Mouse (Mus musculus) ES-E14 (cell line): Measurements from ENCODE around the gene Rbfox1. TPM values are rescaled to one million over a fixed set of nuclear protein-coding genes. Genes with fewer than 3 reads are reported as not detected.

Source experiments
- DNase-seq: peaks from one replicate; pipeline ENCODE4 v3.0.0-alpha.2; 2013; ENCODE audit warnings: low read depth, low spot score
- H3K27ac ChIP-seq: 2 replicates; pipeline ENCODE4 v1.5.1; 2012; ENCODE audit warnings: low read depth, mild to moderate bottlenecking, low read length, moderate library complexity, mixed read lengths; ENCODE audit not compliant: poor library complexity, insufficient read depth, severe bottlenecking
- H3K36me3 ChIP-seq: 2 replicates; pipeline ENCODE4 v1.6.1; 2012; ENCODE audit warnings: mild to moderate bottlenecking, low read length, moderate library complexity, mixed read lengths; ENCODE audit not compliant: control insufficient read depth, poor library complexity, insufficient read depth, severe bottlenecking
- H3K4me1 ChIP-seq, 2 experiments: fragments of 150-350 bp in 1 of 2; sonication (generic) in 1 of 2; 2 replicates each; pipeline ENCODE4 v1.6.1; 2012; ENCODE audit warnings: low read length in 2 of 2, mild to moderate bottlenecking in 1 of 2, mixed read lengths in 1 of 2; ENCODE audit not compliant: control insufficient read depth in 2 of 2, insufficient read depth in 2 of 2, poor library complexity in 1 of 2
- H3K4me3 ChIP-seq, 2 experiments: fragments of 150-350 bp in 1 of 2; sonication (generic) in 1 of 2; 2 replicates each; pipeline ENCODE4 v1.5.1; 2012; ENCODE audit warnings: low read length in 2 of 2, low read depth in 1 of 2, mild to moderate bottlenecking in 1 of 2, mixed read lengths in 1 of 2; ENCODE audit not compliant: insufficient read depth in 1 of 2, poor library complexity in 1 of 2, severe bottlenecking in 1 of 2
- H3K9ac ChIP-seq: 2 replicates; pipeline ENCODE4 v1.6.1; 2012; ENCODE audit warnings: low read depth, mild to moderate bottlenecking, low read length, mixed read lengths; ENCODE audit not compliant: poor library complexity, insufficient read depth, severe bottlenecking
- H3K9me3 ChIP-seq: fragments of 150-350 bp; sonication (generic); 2 replicates; pipeline ENCODE4 v1.6.1; 2012; ENCODE audit warnings: low read depth, mild to moderate bottlenecking, low read length; ENCODE audit not compliant: control insufficient read depth, insufficient read depth
- CHD2 ChIP-seq: IDR thresholded peaks from 2 replicates; pipeline ENCODE4 v1.6.1; 2014; ENCODE audit warnings: mild to moderate bottlenecking, low read depth, low read length, inconsistent platforms
- HCFC1 ChIP-seq: IDR thresholded peaks from 2 replicates; pipeline ENCODE4 v1.6.1; 2012; ENCODE audit warnings: low read length, inconsistent platforms, borderline replicate concordance; ENCODE audit not compliant: insufficient read depth
- MAFK ChIP-seq: IDR thresholded peaks from 2 replicates; pipeline ENCODE4 v1.6.1; 2014; ENCODE audit warnings: mild to moderate bottlenecking, low read depth, low read length, inconsistent platforms; ENCODE audit not compliant: insufficient read depth
- ZC3H11A ChIP-seq: IDR thresholded peaks from 2 replicates; pipeline ENCODE4 v1.6.1; 2012; ENCODE audit warnings: low read depth, mild to moderate bottlenecking, inconsistent platforms, low read length, borderline replicate concordance
- ZNF384 ChIP-seq: IDR thresholded peaks from 2 replicates; pipeline ENCODE4 v1.6.1; 2012; ENCODE audit warnings: low read depth, low read length, inconsistent platforms
- in situ Hi-C, 2 experiments: fragments of 600-800 bp; cut with MboI; formaldehyde crosslinking; loops; one replicate each; pipeline ENCODE4 v1.15.1; 2025; ENCODE audit warnings: low sequenced_read_pairs in 2 of 2, inconsistent platforms in 1 of 2; ENCODE audit not compliant: unreplicated experiment in 2 of 2
- total RNA-seq: library from RNA; depleted of rRNA; stranded (reverse); fragments of 300-350 nt; gene quantifications from 2 replicates; pipeline ENCODE4 v1.2.3, GENCODE M21; 2012

Rbfox1 gene
- total RNA-seq, 1 experiment = 0.18 TPM

DNA sequence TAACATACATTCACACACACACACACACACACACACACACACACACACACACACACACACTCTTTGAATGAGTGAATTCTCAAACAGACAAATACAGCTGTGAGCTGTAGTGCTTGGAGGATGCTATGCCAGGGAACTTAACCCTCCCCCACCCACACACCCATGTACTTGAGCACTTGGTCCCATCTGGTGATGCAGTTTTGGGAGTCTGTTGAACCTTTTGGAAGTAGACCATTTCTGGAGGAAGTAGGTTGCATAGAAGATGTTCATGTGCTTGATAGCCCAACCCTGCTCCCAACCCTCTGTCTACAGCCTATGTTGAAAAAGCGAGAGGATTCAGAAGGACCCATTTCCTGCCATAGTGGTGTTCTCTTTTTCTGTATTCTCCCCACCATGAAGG lies 1378.1 kb downstream of the Rbfox1 start:
- no peaks in the 10 kb centered on the region for H3K36me3 ChIP-seq
- no peaks in the 10 kb centered on the region for H3K4me1 ChIP-seq
- no peak overlapping the region for H3K27ac ChIP-seq
- no peak overlapping the region for H3K9ac ChIP-seq
- H3K4me3 ChIP-seq = no peak overlapping the region
- no peaks in the 10 kb centered on the region for H3K9me3 ChIP-seq
- TF ChIP-seq CHD2 = no peak
- TF ChIP-seq HCFC1 = no peak
- TF ChIP-seq ZC3H11A = no peak
- TF ChIP-seq ZNF384 = no peak
- TF ChIP-seq MAFK = no peak
- in situ Hi-C loops = no loop called here
- no peak for DNase-seq

DNA sequence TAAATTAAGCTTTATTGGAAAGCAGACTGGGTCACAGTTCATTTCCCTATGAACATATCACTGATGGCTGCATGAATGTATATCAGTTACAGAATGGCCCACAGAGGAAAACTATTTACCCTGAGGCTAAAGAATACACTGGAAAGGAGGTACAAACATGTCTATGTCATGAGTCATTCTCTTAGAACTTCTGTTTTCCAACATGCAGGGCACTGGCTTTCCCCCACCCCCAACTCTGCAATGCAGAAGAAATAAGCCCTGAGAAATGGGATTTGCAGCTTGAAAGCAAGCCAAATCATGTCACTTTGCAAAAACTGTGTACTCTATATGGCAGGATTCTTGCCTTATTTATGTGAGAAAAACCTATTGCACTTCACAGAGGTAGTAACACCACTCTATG lies 1380.6 kb downstream of the Rbfox1 start:
- in situ Hi-C loops = no loop called here
- H3K36me3 ChIP-seq = no peaks in the 10 kb centered on the region
- TF ChIP-seq ZC3H11A (no peak), MAFK (no peak), CHD2 (no peak), HCFC1 (no peak), ZNF384 (no peak)

DNA sequence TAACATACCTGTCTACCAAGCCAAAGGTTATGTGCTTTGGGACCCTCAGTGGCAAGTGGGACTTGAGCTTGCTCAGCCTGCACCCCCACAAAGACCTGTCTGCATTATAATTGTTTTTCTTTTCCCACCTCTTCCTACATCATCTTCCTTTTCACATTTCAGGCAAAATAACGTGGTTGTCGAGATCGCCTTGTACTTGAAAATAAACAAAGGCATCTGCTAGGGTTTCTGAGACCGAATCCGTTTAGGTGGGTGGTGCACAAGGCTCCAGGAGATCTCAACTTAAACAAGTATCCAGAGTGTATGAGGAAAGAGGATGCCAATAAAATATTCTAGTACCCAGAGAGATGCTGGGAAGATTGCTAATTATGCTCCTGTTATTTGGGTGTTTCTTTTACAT lies 1390.3 kb downstream of the Rbfox1 start:
- Histone ChIP-seq H3K4me1 (no peaks in the 10 kb centered on the region), H3K9me3 (no peaks in the 10 kb centered on the region), H3K4me3 (no peak overlapping the region), H3K9ac (no peak overlapping the region), H3K27ac (no peak overlapping the region), H3K36me3 (no peaks in the 10 kb centered on the region)
- DNase-seq = no peak
- in situ Hi-C loops = no loop called here
- TF ChIP-seq MAFK (no peak), ZC3H11A (no peak), CHD2 (no peak), ZNF384 (no peak), HCFC1 (no peak)

More for the DNA sequence above, 1380.6 kb downstream of the Rbfox1 start:
- no peak for DNase-seq
- Histone ChIP-seq H3K27ac (no peak overlapping the region), H3K9me3 (no peaks in the 10 kb centered on the region), H3K4me3 (no peak overlapping the region), H3K4me1 (no peaks in the 10 kb centered on the region), H3K9ac (no peak overlapping the region)

DNA sequence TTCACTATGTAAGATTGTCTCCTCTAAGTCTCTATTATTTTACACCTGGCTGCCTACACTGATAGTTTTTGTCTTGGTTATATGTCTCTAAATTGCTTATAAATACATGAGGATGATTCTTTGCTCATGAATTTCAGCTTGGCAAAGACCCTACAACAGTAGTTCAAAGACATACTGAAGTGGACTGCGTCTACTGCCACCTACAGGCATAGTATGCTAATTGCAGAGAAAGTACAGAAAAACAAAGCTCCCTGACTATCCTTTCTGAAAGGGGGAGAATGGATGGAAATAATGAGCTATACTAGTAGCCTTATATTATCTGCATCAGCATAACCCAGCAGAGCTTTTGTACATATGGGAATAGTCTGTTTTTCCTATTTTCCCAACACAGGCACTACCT lies 1390.7 kb downstream of the Rbfox1 start:
- no peak for TF ChIP-seq ZNF384
- TF ChIP-seq MAFK = no peak
- TF ChIP-seq ZC3H11A = peak; percentile 44
- TF ChIP-seq CHD2 = no peak
- no peak for TF ChIP-seq HCFC1
- Histone ChIP-seq H3K36me3 (no peaks in the 10 kb centered on the region), H3K4me3 (no peak overlapping the region), H3K4me1 (no peaks in the 10 kb centered on the region), H3K9ac (no peak overlapping the region), H3K9me3 (no peaks in the 10 kb centered on the region), H3K27ac (no peak overlapping the region)
- in situ Hi-C loops = no loop called here
- DNase-seq = peak; percentile 22

DNA sequence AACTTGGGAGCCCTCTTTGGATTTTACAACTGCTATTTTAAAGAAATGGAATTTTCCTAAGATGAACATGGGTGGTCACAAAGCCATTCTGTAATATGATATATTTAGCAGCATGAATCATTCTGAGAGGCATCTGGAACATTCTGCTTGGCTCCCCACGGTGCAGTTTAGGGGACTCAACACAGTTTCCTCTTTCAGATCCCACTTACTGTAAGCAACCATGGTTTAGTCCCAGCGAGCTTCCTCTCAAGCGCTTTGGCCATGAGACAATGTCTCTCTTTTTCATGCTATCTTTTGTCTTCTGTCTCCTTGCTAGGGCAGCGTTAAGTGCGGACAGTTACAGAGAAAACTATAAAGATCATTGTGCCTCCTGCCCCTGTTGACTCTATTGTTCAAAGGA lies 1394.4 kb downstream of the Rbfox1 start:
- Histone ChIP-seq H3K4me1 (no peaks in the 10 kb centered on the region), H3K36me3 (no peaks in the 10 kb centered on the region), H3K4me3 (no peak overlapping the region), H3K9ac (no peak overlapping the region), H3K9me3 (no peaks in the 10 kb centered on the region), H3K27ac (no peak overlapping the region)
- in situ Hi-C loops = no loop called here
- no peak for DNase-seq
- no peak for TF ChIP-seq CHD2
- no peak for TF ChIP-seq ZC3H11A
- no peak for TF ChIP-seq MAFK
- no peak for TF ChIP-seq ZNF384
- TF ChIP-seq HCFC1 = no peak
